Mouse (Mus musculus): ENCODE measurements at regions not wholly inside any gene's neighbourhood (a gene's known extent, or its start where the extent isn't known, plus 50 kb on each side); places are given as distances from the start of the nearest gene placed in this dataset.

DNA sequence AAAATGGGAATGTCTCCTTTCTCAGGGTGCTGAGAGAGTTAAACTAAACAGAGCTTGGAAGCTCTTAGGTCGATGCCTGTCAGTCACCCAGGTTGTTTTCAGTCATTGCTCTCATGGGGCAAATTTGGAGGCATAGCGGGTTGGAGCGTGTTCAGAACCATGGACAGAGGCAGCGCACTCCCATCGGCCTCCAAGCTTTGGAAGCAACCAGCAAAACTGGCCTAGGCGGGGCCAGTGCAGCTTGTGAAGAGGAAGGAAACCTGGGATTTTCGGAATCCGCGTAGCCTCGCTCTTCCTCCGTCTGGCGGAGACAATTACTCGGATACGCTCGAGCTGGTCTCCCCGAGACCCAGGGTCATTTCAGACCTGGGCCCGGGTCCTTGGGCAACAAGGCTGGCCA lies 63.4 kb upstream of the Pax2 start:
- DNase-seq = no peak

GRCm38 (mm10) chr19:44692816-44693215 lies 63.0 kb upstream of the Pax2 start:
- no peak for DNase-seq

DNA sequence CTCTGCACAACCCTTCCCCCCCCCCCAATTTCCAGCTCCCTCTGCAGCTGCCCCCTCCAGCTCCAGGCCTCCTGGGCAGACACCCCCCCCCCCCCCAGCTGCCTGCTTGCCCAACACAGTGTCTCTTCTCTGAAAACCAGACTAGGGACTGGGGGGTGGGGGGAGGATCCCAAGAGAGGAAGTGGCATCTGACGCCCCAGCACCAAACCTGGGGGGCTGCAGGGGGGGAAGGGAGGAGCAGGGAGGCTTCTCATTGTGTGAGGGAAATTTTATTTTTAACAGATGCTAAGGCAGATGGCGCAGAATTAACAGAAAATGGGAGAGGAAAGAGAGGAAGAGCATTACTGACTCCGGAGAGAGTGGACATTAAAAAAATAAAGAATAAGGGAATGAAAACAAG lies 60.5 kb upstream of the Pax2 start:
- no peak for DNase-seq

DNA sequence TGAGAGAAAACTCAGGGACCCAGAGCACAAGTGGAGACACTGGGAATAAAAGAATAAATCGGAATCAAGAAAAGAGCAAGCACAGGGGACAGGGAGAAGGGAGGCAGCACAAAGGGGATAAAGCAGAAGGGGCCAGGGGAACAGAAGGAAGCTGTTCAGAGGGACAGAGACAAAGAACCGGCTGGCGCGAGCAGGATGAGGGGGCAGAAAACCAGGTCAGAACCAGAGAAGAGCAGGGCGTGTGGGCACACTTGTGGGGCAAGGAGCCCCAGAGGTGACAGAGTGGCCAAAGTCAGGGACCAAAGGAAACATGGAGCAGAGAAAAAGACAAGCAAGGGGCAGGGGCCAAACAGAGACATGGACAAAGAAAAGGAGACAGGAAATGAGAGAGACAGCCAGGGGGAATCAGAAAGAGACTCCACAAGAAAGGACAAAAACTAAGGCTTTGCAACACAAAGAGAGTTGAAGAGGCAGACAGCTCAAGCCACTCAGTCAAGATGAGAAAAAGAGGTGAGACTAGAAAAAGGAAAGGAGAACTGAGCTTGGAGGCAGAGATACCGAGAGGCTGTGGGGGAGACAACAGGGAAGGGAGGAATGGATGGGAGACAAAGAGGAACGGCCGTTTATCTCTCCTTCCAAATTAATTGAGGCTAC lies 59.7 kb upstream of the Pax2 start:
- DNase-seq = no peak

GRCm38 (mm10) chr19:44696773-44697172 lies 59.1 kb upstream of the Pax2 start:
- DNase-seq = no peak

DNA sequence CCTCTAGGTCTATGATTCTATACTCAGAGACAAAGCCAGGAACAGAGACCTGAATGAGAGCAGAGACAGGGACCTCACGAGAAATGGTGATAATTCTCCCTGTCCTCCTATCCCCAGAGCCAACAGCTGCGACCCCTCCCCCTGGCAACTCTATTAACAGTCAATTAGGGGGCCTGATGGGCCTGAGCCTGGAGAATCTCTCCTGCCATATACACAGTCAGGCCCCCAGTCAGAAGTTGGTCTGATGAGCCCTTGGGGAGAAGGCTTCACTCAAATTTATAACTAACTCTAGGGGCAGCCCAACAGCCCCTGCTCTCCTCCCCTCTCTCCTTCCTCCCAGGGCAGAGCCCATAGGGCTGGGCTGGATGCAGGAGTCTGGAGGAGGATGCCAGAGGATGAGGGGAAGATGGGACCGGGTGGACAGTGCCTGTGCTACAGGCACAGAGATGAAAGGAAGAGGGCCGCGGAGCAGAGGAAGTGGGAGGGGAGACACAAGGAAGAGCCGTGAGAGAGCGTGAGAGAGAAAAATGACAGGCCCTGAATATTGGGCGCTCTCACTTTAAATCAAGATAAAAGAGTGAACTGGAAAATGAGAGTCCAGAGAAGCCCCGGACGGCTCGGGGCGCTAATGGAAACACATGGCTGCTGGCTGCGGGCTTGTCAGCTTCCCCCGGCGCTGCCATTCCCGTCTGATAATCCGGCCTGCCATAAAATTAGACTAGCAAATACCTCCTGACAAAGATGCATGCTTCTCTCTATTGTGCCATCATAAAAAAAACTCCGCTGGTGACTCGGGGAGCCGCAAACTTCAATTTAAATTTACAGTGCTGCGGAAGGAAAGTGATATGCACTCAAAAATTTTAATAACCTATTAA lies 57.2 kb upstream of the Pax2 start:
- DNase-seq = no peak
